Mouse (Mus musculus) large intestine, adult 2 months (tissue): ENCODE results near the gene Sf3a1. TPM values are rescaled to one million over a fixed set of nuclear protein-coding genes. Genes with fewer than 3 reads are reported as not detected.

Source experiments
- polyA plus RNA-seq: library from polyadenylated mRNA; depleted of rRNA; stranded (reverse); fragments of >200 nt; gene quantifications from 2 replicates; pipeline ENCODE4 v1.2.3, GENCODE M21; 2012; rRNA removed

Gene Sf3a1
- polyA plus RNA-seq, 1 experiment, result 21.0 TPM

Other genes with a start within 250 kb of the Sf3a1 start
- 3.0 and 3.5 TPM in 2 replicates for gene Slc35e4, start 245.7 kb upstream of the Sf3a1 start, polyA plus RNA-seq
- gene Tcn2, start 228.2 kb upstream of the Sf3a1 start, polyA plus RNA-seq, result 292 and 424 TPM in 2 replicates
- gene Pes1, start 196.4 kb upstream of the Sf3a1 start, polyA plus RNA-seq, result 34.1 and 34.2 TPM in 2 replicates
- 0.23 TPM in 1 of 2 replicates, not detected in the other for gene 4930556J24Rik, start 183.6 kb upstream of the Sf3a1 start, polyA plus RNA-seq
- gene Gal3st1, start 176.7 kb upstream of the Sf3a1 start, polyA plus RNA-seq, result 44.4 and 68.9 TPM in 2 replicates
- gene Sec14l4, start 128.9 kb upstream of the Sf3a1 start, polyA plus RNA-seq, result 0.05 TPM in 1 of 2 replicates, not detected in the other
- gene Sec14l3, start 95.5 kb upstream of the Sf3a1 start, polyA plus RNA-seq, result not detected in 2 replicates
- gene Mtfp1, start 64.9 kb upstream of the Sf3a1 start, polyA plus RNA-seq, result 18.0 and 26.5 TPM in 2 replicates
- 15.1 and 54.4 TPM in 2 replicates for gene Sec14l2, start 36.9 kb upstream of the Sf3a1 start, polyA plus RNA-seq
- 16.1 and 16.4 TPM in 2 replicates for gene Rnf215, start 25.1 kb upstream of the Sf3a1 start, polyA plus RNA-seq
- gene Ccdc157, start 57 bp upstream of the Sf3a1 start, polyA plus RNA-seq, result 2.7 and 2.9 TPM in 2 replicates
- 30.9 and 35.5 TPM in 2 replicates for gene Tbc1d10a, start 26.4 kb downstream of the Sf3a1 start, polyA plus RNA-seq
- gene Castor1, start 57.9 kb downstream of the Sf3a1 start, polyA plus RNA-seq, result 3.4 and 4.5 TPM in 2 replicates
- gene Osm, start 76.1 kb downstream of the Sf3a1 start, polyA plus RNA-seq, result 0.44 and 0.60 TPM in 2 replicates
- gene Lif, start 97.2 kb downstream of the Sf3a1 start, polyA plus RNA-seq, result 2.9 and 4.0 TPM in 2 replicates